Mouse (Mus musculus): Measurements from ENCODE around the gene Adat1. TPM values are rescaled to one million over a fixed set of nuclear protein-coding genes. Genes with fewer than 3 reads are reported as not detected.
"Not testable (repeated sequence)": the region's sequence is repeated elsewhere in the genome, so short reads cannot be mapped to it uniquely, and the experiment has no call there.

The Adat1 gene
- polyA plus RNA-seq, 1 experiment from 2014 or later: 11.1 TPM

DNA sequence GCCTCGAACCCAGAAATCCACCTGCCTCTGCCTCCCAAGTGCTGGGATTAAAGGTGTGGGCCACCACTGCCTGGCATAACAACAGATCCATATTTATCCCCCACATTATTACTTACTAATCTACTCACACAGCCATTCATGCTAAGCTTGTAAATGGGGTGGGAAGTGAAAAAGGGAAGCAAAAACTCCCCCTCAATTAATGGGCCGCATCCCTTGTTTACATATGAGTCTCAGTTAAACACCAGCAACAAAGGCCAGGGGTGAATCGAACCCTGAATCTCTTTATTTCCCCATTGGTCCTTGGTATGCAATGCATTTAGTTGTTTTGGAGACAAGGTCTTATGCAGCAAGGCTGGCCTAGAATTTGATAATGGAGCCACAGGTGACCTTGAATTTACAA, 41.3 kb downstream of the Adat1 start:
- Histone ChIP-seq H3K4me3 (no peak overlapping the region), H3K9ac (no peak overlapping the region), H3K4me2 (replicated peaks) (no peak overlapping the region), H3K27ac (no peak overlapping the region), H3K9me3 (no peaks in the 10 kb centered on the region), H3K36me3 (peaks cover 62% of the 10 kb centered on the region), H3K4me1 (no peaks in the 10 kb centered on the region), H3K27me3 (replicated peaks) (no peaks in the 10 kb centered on the region)
- ATAC-seq (ENCODE audit: low FRiP score, low read depth): no peak
- 90% methylated on average over 3 of the region's 3 CpGs for WGBS

DNA sequence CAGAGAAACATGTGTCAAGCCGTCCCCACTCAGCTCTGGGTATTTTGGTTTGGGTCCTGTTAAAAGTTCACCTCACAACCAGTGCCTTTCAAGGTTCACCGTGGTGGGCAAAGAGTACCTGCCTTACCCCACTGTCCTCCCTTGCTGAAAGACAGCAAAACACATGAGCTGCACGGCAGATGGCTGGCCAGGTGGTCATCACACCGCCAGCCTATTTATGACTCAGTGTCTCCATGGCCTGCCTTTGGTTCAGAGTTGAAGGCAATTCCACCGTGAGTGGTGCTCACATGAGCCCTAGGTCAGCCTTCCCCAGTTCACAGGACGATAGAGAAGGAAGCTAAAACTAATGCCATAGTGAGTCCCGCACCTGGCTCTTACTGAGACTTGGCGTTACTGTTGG, 44.1 kb downstream of the Adat1 start:
- Histone ChIP-seq H3K4me1 (no peaks in the 10 kb centered on the region), H3K9me3 (no peaks in the 10 kb centered on the region), H3K27ac (no peak overlapping the region), H3K36me3 (peaks cover 67% of the 10 kb centered on the region), H3K9ac (no peak overlapping the region), H3K4me3 (no peak overlapping the region), H3K4me2 (replicated peaks) (no peak overlapping the region), H3K27me3 (replicated peaks) (no peaks in the 10 kb centered on the region)
- 87% methylated on average over 8 of the region's 8 CpGs for WGBS
- no peak for ATAC-seq (ENCODE audit: low FRiP score, low read depth)

DNA sequence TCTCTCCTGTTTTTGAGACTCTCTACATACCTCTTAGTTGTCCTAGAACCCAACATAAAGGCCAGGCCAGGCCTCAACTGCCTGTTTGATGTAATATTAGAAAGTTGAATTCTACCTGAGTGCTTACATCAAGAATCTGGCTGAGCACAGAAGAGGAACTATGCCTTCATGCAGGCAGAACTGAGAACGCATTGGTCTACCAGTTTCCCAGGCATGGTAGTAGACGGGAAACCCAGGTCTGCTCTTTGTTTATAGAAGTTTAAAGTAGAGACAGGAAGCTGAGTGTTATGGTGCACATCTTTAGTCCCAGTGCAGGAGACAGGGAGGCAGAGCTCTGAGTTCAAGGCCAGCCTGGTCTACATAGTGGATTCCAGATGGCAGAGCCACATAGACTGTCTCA, 45.0 kb downstream of the Adat1 start:
- Histone ChIP-seq H3K4me2 (replicated peaks) (no peak overlapping the region), H3K9ac (no peak overlapping the region), H3K36me3 (peaks cover 70% of the 10 kb centered on the region), H3K4me3 (no peak overlapping the region), H3K27me3 (replicated peaks) (no peaks in the 10 kb centered on the region), H3K9me3 (no peaks in the 10 kb centered on the region), H3K27ac (no peak overlapping the region), H3K4me1 (peaks cover under 1% of the 10 kb centered on the region; the same call in 1 of the 2 replicates)
- WGBS: 97% methylated on average over 2 of the region's 2 CpGs
- ATAC-seq (ENCODE audit: low FRiP score, low read depth): no peak

DNA sequence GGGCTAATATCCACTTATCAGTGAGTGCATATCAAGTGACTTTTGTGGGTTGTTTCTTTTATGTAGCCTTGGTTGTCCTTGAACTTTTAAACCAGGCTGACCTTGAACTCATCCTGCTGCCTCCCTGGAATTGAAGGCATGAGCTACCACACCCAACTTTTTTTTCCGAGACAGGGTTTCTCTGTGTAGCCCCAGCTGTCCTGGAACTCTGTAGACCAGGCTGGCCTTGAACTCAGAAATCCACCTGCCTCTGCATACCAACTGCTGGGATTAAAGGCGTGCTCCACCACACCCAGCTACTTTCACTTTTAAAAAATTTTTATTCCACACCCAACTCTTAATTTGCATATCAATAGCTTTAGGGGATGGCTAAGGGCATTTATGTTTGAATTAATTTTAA, 48.6 kb downstream of the Adat1 start:
- peaks cover 54% of the 10 kb centered on the region for H3K36me3 ChIP-seq
- 88% methylated on average over 2 of the region's 2 CpGs for WGBS
- no peak for ATAC-seq (ENCODE audit: low FRiP score, low read depth)
- H3K9ac ChIP-seq: no peak overlapping the region
- no peak overlapping the region for H3K4me3 ChIP-seq
- H3K9me3 ChIP-seq: no peaks in the 10 kb centered on the region
- peaks cover 17% of the 10 kb centered on the region for H3K4me1 ChIP-seq
- no peak overlapping the region for H3K27ac ChIP-seq
- no peak overlapping the region for H3K4me2 ChIP-seq (replicated peaks)
- H3K27me3 ChIP-seq (replicated peaks): no peaks in the 10 kb centered on the region

DNA sequence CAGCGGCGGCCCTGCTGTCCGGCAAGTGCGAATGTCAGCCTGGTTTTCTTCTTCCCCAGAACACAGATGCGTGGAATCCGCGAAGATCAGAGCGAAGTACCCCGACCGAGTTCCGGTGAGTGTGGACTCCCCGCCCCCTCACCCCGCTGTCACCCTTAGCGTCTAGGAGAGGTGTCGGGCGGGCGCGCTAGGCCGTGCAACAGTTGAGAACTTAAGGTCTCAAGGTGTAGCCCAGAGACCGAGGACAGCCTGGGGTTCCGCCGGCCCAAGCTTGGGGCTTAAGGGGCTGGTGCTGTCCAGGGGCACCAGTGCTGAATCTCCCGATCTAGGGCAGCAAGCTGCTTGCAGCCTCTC, 51.0 kb downstream of the Adat1 start:
- Histone ChIP-seq H3K4me2 (replicated peaks) (peak overlapping the region; percentile 94), H3K9ac (peak overlapping the region; percentile 89), H3K9me3 (no peaks in the 10 kb centered on the region), H3K36me3 (peaks cover 36% of the 10 kb centered on the region), H3K27me3 (replicated peaks) (no peaks in the 10 kb centered on the region), H3K4me1 (peaks cover 17% of the 10 kb centered on the region), H3K4me3 (peak overlapping the region; percentile 99), H3K27ac (no peak overlapping the region)
- peak; percentile 45; the same call in 1 of the 2 replicates for ATAC-seq (ENCODE audit: low FRiP score, low read depth)
- WGBS: under 1% methylated on average over 23 of the region's 23 CpGs

DNA sequence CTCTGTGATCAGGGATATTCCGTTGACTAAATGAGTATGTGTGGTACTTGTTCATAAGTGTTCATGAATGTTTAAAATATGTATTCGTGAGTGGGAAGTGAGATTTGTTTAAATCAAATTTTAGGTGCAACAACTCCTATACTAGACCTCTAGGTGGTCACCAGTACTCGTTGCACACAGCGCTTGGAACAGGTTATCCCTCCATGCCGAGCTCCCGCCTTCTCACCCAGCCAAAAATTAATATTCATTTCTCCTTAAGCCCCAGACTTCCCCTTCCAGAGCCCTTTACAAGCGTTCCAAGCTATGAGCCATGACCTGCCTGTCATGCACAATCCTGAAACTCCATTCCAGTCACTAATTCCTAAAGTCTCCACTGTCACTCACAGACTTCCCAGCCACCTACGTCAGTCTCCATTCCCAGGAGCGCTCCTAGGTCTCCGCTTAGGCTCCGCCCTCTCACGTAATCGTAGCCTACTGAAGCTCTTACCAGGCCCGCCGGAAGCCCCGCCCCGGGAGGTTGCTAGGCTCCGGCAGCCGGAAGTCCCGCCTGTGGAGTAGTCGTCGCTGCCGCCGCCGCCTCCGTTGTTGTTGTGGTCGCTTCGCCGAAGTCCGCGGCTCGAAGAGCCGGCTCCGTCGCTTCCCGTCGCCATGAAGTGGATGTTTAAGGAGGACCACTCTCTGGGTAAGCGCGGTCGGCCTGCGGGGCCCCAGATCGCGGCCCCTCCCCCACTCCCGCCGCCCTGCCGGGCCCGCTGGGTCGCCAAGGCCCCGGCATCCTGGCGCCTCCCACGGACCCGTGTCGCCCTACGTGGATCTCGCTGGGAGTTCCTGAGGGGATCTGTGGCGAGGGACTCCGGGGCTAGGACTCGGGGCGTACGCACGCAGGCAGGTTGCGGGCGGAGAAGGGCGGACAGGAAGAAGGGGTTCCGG, 51.7 kb downstream of the Adat1 start, which contains the start of gene Gabarapl2:
TSS of gene Gabarapl2 (plus strand) at position 533 of the 930 bp plus-strand sequence.
- Histone ChIP-seq H3K36me3 (peaks cover 30% of the 10 kb centered on the region), H3K4me1 (peaks cover 17% of the 10 kb centered on the region), H3K9ac (peak within 1 kb of the TSS; percentile 89), H3K27me3 (replicated peaks) (no peaks in the 10 kb centered on the region), H3K4me3 (peak within 1 kb of the TSS; percentile 99), H3K27ac (0 out of 2 replicates have a peak within 1 kb of the TSS, but pooled peaks have one; percentile 37), H3K9me3 (no peaks in the 10 kb centered on the region), H3K4me2 (replicated peaks) (peak within 1 kb of the TSS; percentile 94)
- under 1% methylated on average over 65 of the region's 65 CpGs for WGBS
- ATAC-seq (ENCODE audit: low FRiP score, low read depth): peak; percentile 98

DNA sequence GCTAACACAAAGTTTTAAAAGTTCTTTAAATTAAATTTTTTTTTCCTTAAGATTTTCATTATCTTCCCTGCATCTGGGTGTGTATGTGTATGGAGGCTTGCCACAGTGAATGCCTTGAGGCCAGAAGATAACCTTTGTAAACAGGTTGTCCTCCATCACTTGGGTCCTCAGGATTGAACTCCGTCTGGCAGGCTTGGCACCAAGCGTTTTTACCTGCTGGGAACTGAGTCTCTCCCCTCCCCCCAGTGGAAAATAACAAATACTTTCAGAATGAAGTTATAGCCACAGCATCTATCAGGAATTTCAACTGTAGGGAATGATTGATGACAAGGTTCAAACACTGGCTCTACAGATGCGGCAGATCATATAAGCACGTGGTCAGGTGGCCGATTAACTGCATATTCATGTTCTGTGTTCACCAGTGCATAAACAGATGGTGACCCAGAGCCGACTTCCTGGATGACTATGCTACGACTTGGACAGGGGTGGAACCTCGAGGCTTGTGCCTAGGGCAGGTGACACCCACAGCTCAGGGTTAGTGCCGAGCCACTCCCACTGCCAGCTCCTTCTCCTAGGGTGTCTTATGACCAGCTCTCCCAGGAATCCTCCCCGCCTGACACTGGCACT, 52.5 kb downstream of the Adat1 start:
- H3K4me2 ChIP-seq (replicated peaks): peak overlapping the region; percentile 94
- H3K9me3 ChIP-seq: no peaks in the 10 kb centered on the region
- peaks cover 22% of the 10 kb centered on the region for H3K36me3 ChIP-seq
- H3K27me3 ChIP-seq (replicated peaks): no peaks in the 10 kb centered on the region
- peaks cover 17% of the 10 kb centered on the region for H3K4me1 ChIP-seq
- no peak overlapping the region for H3K27ac ChIP-seq
- peak overlapping the region; percentile 99 for H3K4me3 ChIP-seq
- 11% methylated on average over 10 of the region's 10 CpGs for WGBS
- peak; percentile 68 for ATAC-seq (ENCODE audit: low FRiP score, low read depth)
- peak overlapping the region; percentile 30; the same call in 1 of the 2 replicates for H3K9ac ChIP-seq

DNA sequence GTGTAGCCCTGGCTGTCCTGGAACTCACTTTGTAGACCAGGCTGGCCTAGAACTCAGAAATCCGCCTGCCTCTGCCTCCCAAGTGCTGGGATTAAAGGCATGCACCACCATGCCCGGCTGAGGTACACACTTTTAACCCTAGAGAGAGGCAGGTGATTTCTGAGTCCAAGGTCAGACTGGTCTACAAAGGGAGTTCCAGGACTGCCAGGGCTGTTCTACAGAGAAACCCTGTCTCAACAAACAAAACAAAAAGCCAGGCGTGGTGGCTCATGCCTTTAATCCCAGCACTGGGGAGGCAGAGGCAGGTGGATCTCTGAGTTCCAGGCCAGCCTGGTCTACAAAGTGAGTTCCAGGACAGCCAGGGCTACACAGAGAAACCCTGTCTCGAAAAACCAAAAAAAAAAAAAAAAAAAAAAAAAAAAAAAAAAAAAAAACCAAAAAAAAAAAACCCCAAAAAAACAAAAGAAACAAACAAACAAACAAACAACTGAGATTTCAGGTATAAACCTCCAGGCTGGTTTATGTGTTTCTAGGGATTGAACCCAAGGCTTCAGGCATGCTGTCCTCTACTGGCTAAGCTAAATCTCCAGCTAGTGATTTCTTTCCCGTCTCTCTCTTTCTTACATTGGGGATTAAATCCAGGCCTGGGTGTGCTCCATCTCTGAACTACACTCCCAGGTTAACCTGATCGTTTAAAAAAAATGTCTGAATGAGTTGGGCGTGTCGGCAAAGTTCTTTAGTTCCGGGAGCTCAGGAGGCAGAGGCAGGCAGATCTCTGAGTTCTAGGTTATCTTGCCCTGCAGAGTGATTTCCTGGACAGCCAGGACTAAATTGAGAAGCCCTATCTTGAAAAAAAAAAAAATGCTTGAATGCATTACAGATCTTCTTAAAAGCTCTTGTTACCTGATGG, 53.8 kb downstream of the Adat1 start:
- WGBS: 88% methylated on average over 9 of the region's 9 CpGs
- not testable (repeated sequence) for H3K4me2 ChIP-seq (replicated peaks); H3K27me3 ChIP-seq (replicated peaks); H3K27ac ChIP-seq; H3K9ac ChIP-seq; ATAC-seq (ENCODE audit: low FRiP score, low read depth); H3K4me3 ChIP-seq; H3K9me3 ChIP-seq
- Histone ChIP-seq H3K4me1 (peaks cover 17% of the 10 kb centered on the region), H3K36me3 (peaks cover 11% of the 10 kb centered on the region)

DNA sequence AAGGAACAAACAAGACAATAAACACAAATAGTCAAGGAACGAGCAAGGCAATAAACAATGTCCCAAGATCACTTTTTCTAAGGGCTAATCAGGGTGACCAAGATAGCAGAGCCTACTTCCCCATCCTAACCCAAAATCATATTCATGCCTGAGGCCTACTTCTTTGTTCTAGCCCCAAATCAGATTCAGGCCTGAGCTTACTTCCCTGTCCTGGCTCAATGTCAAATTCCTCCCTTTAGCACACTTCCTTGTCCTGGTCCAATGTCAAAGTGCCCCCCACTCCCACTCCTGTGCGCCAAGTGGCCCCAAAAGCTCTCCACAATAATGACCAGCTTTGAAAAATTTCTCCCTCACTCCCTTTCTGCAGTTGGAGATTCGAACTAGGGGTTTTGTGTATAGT, 54.9 kb downstream of the Adat1 start:
- Histone ChIP-seq H3K27me3 (replicated peaks) (no peaks in the 10 kb centered on the region), H3K4me3 (no peak overlapping the region), H3K36me3 (no peaks in the 10 kb centered on the region), H3K27ac (no peak overlapping the region), H3K9me3 (no peaks in the 10 kb centered on the region), H3K4me2 (replicated peaks) (no peak overlapping the region), H3K9ac (no peak overlapping the region), H3K4me1 (peaks cover 27% of the 10 kb centered on the region)
- no peak for ATAC-seq (ENCODE audit: low FRiP score, low read depth)
- 77% methylated on average over 3 of the region's 3 CpGs for WGBS

DNA sequence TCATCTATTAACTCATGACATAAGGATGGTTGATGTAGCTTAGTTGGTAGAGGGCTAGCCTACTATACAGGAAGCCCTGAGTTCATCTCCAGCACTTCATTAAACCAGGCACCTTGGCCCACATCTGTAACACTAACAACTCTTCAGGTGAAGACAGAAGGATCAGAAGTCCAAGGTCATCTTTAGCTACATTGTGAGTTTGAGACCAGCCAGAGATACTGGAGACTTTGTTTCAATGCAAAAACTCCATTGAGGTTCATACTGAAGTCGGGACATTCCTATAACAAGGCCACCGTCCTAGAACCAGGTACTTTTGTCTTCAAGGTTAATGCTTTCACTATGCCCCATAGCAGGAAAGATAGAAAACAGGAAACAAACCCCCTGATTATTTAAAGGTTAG, 57.9 kb downstream of the Adat1 start:
- peak overlapping the region; percentile 93; the same call in 1 of the 2 replicates for H3K4me2 ChIP-seq (replicated peaks)
- WGBS: 84% methylated on average over 2 of the region's 2 CpGs
- ATAC-seq (ENCODE audit: low FRiP score, low read depth): no peak; the same call in 1 of the 2 replicates

DNA sequence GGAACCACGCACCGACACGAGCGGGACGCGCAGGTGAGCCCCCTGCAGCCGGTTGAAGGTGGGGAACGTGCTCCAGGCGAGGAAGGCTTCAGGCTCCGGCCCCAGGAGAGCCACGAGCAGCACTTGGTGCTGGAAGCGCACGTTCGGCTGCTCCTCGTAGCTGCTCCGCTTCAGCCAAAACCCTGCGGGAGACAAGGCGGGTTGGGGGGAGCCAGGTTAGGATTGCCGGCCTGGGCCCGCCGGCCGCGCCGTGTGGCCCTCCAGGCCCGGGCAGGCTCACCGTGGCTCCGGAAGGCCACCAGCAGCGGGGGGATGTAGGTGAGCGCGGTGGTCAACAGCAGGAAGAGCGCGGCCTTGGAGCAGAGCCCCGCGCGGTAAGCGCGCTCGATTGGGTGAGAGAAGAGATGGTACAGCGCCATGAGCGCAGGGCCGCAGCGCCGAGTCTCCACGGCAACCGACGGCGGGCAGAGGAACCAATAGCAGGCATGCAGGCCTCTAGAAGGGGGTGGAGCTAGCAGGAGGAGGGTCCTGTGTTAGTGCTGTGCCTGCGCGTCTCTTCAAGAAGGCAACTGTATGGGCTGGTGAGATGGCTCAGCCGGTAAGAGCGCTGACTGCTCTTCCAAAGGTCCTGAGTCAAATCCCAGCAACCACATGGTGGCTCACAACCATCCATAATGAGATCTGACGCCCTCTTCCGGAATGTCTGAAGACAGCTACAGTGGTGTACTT, 58.6 kb downstream of the Adat1 start, which contains the start of gene Tmem231:
TSS of gene Tmem231 (minus strand) at position 534 of the 729 bp plus-strand sequence.
- WGBS: under 1% methylated on average over 53 of the region's 53 CpGs
- ATAC-seq (ENCODE audit: low FRiP score, low read depth): peak; percentile 100
- Histone ChIP-seq H3K9me3 (no peaks in the 10 kb centered on the region), H3K4me3 (peak within 1 kb of the TSS; percentile 81), H3K4me1 (peaks cover 15% of the 10 kb centered on the region), H3K27ac (peak within 1 kb of the TSS; percentile 81), H3K9ac (peak within 1 kb of the TSS; percentile 84), H3K36me3 (no peaks in the 10 kb centered on the region), H3K27me3 (replicated peaks) (no peaks in the 10 kb centered on the region), H3K4me2 (replicated peaks) (peak within 1 kb of the TSS; percentile 93)

More for the DNA sequence above, 57.9 kb downstream of the Adat1 start:
- Histone ChIP-seq H3K36me3 (no peaks in the 10 kb centered on the region), H3K4me3 (no peak overlapping the region), H3K27me3 (replicated peaks) (no peaks in the 10 kb centered on the region), H3K9ac (no peak overlapping the region), H3K9me3 (no peaks in the 10 kb centered on the region), H3K27ac (no peak overlapping the region), H3K4me1 (peaks cover 15% of the 10 kb centered on the region)
